Mouse (Mus musculus): ENCODE data around the gene Palm2.

DNA sequence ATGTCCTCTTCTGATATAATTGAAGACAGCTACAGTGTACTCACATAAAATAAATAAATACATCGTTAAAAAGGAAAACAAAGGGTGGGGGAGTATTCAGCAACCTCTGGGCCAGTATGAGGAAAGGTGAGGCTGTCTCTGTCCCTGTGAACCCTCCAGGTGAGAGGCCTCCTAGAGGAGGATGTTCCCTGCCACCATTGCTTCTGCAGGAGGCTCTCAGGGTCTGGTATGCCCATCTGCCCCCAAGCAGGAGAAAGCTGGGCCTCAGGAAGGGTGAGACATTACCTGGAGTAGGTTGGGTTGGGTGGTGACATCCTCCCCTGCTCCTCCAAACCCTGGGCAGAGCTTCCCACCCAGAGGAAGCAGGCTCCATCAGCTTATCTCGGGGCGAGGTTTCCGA is 316.6 kb downstream of the Palm2 start:
- TF ChIP-seq CTCF (IDR thresholded peaks at IDR 0.05; ENCODE audit: borderline replicate concordance, insufficient read depth, low read length), result no peak
- no peak for TF ChIP-seq POLR2A (IDR thresholded peaks at IDR 0.05; ENCODE audit: low read depth, low read length)

Data from embryonic fibroblast, embryonic 13.5 days (primary cell).